Mouse (Mus musculus): Measurements from ENCODE around the gene Tom1l2. TPM values are rescaled to one million over a fixed set of nuclear protein-coding genes. Genes with fewer than 3 reads are reported as not detected.
A peak's percentile ranks its signal among the peaks of the same experiment; 100 is the strongest.

Gene Tom1l2
- polyA plus RNA-seq, 1 experiment from 2014 or later: 61.4 TPM

- WGBS: 52% methylated on average over 3 of the region's 3 CpGs
- Histone ChIP-seq H3K9me3 (no peaks in the 10 kb centered on the region), H3K4me1 (replicated peaks) (peaks cover 32% of the 10 kb centered on the region), H3K27me3 (no peaks in the 10 kb centered on the region), H3K27ac (replicated peaks) (no peak overlapping the region), H3K4me2 (no peak overlapping the region), H3K4me3 (no peak overlapping the region), H3K36me3 (peaks cover 50% of the 10 kb centered on the region), H3K9ac (no peak overlapping the region)
- no peak for ATAC-seq (ENCODE audit: low read depth)
These were observed 97.5 kb downstream of the Tom1l2 start for GRCm38 (mm10) chr11:60255181-60255580.

DNA sequence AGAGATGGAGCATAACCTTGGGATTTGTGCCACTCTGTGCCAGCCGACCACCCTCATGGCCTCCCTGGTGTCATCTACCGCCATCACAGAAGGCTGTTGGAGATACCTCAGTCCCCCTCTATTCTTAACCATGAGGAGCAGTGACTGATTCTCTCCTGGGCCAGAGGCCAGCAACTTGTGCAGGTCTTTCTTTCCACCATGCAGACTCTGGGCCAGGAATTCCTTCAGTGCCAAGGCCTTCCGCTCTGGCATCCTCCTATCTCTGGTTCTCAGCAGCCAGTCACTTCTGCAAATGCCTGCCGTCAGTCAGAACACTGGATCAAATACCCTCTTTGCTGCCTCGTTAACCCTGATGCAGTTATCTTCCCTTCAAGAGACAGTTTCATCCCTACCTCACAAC, 98.4 kb downstream of the Tom1l2 start:
- Histone ChIP-seq H3K27ac (replicated peaks) (no peak overlapping the region; the same call in 1 of the 2 replicates), H3K9me3 (no peaks in the 10 kb centered on the region), H3K9ac (no peak overlapping the region), H3K4me1 (replicated peaks) (peaks cover 32% of the 10 kb centered on the region), H3K4me3 (no peak overlapping the region), H3K27me3 (no peaks in the 10 kb centered on the region), H3K36me3 (peaks cover 53% of the 10 kb centered on the region), H3K4me2 (no peak overlapping the region)
- WGBS: 81% methylated on average over 5 of the region's 5 CpGs
- ATAC-seq (ENCODE audit: low read depth): no peak

DNA sequence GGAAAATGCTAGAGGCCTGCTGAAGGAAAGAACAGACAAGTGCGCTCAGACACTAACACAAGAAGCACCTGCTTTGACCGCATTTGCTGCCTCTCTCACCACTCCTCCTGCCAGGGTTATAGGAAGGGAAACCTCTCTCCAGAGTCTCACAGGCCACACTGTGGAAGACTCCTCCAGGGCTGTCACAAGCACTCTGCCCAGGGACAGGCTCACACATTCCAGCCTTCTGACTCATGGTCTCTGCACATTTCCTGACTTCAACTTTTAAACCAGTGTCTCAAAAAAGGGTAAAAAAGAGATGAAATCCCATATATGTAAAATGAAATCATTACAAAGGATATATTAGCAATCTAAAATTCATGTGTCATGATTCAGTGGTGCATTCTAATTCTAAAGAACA, 99.2 kb downstream of the Tom1l2 start:
- H3K9me3 ChIP-seq: no peaks in the 10 kb centered on the region
- H3K9ac ChIP-seq: no peak overlapping the region
- no peak overlapping the region for H3K4me2 ChIP-seq
- peaks cover 48% of the 10 kb centered on the region for H3K36me3 ChIP-seq
- H3K4me1 ChIP-seq (replicated peaks): peaks cover 38% of the 10 kb centered on the region
- no peaks in the 10 kb centered on the region for H3K27me3 ChIP-seq
- no peak overlapping the region for H3K27ac ChIP-seq (replicated peaks)
- no peak for ATAC-seq (ENCODE audit: low read depth)
- 98% methylated on average over 2 of the region's 2 CpGs for WGBS
- H3K4me3 ChIP-seq: no peak overlapping the region

GRCm38 (mm10) chr11:60250971-60251643, 101.6 kb downstream of the Tom1l2 start:
- Histone ChIP-seq H3K36me3 (peaks cover 33% of the 10 kb centered on the region), H3K27ac (replicated peaks) (no peak overlapping the region), H3K4me2 (no peak overlapping the region), H3K9ac (no peak overlapping the region), H3K9me3 (no peaks in the 10 kb centered on the region), H3K4me3 (no peak overlapping the region), H3K4me1 (replicated peaks) (peaks cover 31% of the 10 kb centered on the region), H3K27me3 (no peaks in the 10 kb centered on the region)
- ATAC-seq (ENCODE audit: low read depth): no peak
- 62% methylated on average over 6 of the region's 6 CpGs for WGBS

GRCm38 (mm10) chr11:60249885-60250284, 102.8 kb downstream of the Tom1l2 start:
- no peak for ATAC-seq (ENCODE audit: low read depth)
- H3K9me3 ChIP-seq: no peaks in the 10 kb centered on the region
- no peak overlapping the region for H3K27ac ChIP-seq (replicated peaks)
- WGBS: 88% methylated on average over 2 of the region's 2 CpGs
- H3K36me3 ChIP-seq: peaks cover 40% of the 10 kb centered on the region
- H3K27me3 ChIP-seq: no peaks in the 10 kb centered on the region
- H3K4me2 ChIP-seq: no peak overlapping the region
- H3K4me1 ChIP-seq (replicated peaks): peaks cover 19% of the 10 kb centered on the region
- no peak overlapping the region for H3K4me3 ChIP-seq
- no peak overlapping the region for H3K9ac ChIP-seq

DNA sequence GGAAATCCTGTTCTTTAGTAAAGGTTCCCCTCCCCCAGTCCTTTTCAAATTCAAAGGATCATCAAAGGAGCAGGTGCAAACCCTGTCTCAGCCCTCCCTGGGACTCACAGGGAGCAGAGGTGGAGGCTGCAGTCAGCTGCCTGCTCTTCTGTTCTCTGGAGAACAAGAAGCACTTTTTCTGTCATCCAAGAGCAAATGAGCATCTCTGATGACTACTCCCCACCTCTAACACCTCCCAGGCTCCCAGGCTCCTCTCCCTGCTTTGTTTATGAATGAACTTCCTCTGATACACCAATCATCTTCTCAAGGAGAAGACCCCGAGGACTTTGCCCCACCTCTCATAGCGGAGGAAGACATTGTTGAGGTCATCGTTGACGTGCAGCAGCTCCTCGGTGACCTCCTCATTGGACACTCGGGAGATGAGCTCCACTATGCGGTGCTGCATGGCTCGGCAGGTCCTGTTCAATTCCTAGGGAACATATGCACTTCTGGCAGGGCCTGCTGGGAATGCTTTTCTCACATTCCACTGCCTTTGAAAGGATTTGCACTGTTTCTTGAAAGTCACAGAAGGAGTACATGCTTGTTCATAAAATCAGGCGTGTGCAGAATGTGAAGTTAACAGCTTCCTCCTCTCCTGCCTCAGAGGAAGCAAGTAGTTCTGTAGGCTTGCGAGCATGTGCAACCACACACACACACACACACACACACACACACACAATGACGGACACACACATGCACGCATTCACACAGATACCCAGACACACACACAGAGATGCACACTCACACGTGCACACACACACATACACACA, 103.9 kb downstream of the Tom1l2 start:
- 38% methylated on average over 13 of the region's 13 CpGs for WGBS
- H3K9me3 ChIP-seq: no peaks in the 10 kb centered on the region

GRCm38 (mm10) chr11:60247753-60248550, 104.8 kb downstream of the Tom1l2 start:
- Histone ChIP-seq H3K9me3 (no peaks in the 10 kb centered on the region), H3K36me3 (peaks cover 44% of the 10 kb centered on the region), H3K27me3 (no peaks in the 10 kb centered on the region), H3K4me2 (no peak overlapping the region), H3K4me3 (no peak overlapping the region), H3K27ac (replicated peaks) (peak overlapping the region; percentile 65), H3K4me1 (replicated peaks) (peaks cover 15% of the 10 kb centered on the region), H3K9ac (no peak overlapping the region)
- 42% methylated on average over 5 of the region's 5 CpGs for WGBS
- no peak for ATAC-seq (ENCODE audit: low read depth)

More for the DNA sequence above, 103.9 kb downstream of the Tom1l2 start:
- ATAC-seq (ENCODE audit: low read depth): no peak
- H3K27me3 ChIP-seq: no peaks in the 10 kb centered on the region
- peak overlapping the region; percentile 65 for H3K27ac ChIP-seq (replicated peaks)
- H3K4me1 ChIP-seq (replicated peaks): peaks cover 15% of the 10 kb centered on the region
- H3K9ac ChIP-seq: peak overlapping the region; percentile 14; the same call in 1 of the 2 replicates
- no peak overlapping the region for H3K4me2 ChIP-seq
- H3K4me3 ChIP-seq: no peak overlapping the region
- peaks cover 44% of the 10 kb centered on the region for H3K36me3 ChIP-seq

GRCm38 (mm10) chr11:60246077-60246476, 106.6 kb downstream of the Tom1l2 start:
- H3K9me3 ChIP-seq: no peaks in the 10 kb centered on the region
- H3K4me3 ChIP-seq: no peak overlapping the region
- no peak overlapping the region for H3K9ac ChIP-seq
- H3K4me2 ChIP-seq: no peak overlapping the region
- H3K4me1 ChIP-seq (replicated peaks): peaks cover 15% of the 10 kb centered on the region
- no peaks in the 10 kb centered on the region for H3K27me3 ChIP-seq
- H3K36me3 ChIP-seq: peaks cover 50% of the 10 kb centered on the region
- H3K27ac ChIP-seq (replicated peaks): no peak overlapping the region
- no peak for ATAC-seq (ENCODE audit: low read depth)

DNA sequence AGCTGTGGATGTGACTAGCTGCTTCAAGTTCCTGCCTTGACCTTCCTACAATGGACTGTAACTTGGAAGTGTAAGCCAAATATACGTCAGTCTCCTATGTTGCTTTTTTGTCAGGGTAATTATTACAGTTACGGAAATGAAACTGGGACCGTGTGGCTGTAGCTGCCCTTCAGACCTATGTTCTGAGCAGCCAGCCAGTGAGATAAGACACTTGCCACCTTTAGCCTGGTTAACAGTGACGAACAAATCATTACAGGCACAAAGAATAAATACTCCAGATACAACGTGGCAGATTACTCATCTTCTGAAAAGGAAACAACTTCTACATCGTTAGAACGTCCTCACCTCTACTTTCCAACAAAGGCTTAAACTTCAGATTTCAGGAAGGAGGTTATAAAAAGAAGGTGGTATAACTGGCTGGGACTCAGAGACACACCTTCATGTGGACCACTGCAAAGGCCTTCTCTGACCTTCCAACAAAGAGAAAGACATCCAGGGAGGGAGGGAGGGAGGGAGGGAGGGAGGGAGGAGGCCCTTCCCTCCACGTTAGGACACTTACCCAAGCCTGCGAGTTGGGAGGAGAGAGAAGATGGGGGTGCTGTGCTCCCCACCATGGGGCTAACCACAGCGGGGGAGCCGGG, 108.1 kb downstream of the Tom1l2 start:
- ATAC-seq (ENCODE audit: low read depth): no peak
- H3K27me3 ChIP-seq: no peaks in the 10 kb centered on the region
- 73% methylated on average over 11 of the region's 11 CpGs for WGBS
- peaks cover 56% of the 10 kb centered on the region for H3K36me3 ChIP-seq
- no peaks in the 10 kb centered on the region for H3K9me3 ChIP-seq
- no peak overlapping the region for H3K4me3 ChIP-seq
- H3K27ac ChIP-seq (replicated peaks): no peak overlapping the region
- H3K4me1 ChIP-seq (replicated peaks): peaks cover 15% of the 10 kb centered on the region
- H3K9ac ChIP-seq: no peak overlapping the region
- no peak overlapping the region for H3K4me2 ChIP-seq

DNA sequence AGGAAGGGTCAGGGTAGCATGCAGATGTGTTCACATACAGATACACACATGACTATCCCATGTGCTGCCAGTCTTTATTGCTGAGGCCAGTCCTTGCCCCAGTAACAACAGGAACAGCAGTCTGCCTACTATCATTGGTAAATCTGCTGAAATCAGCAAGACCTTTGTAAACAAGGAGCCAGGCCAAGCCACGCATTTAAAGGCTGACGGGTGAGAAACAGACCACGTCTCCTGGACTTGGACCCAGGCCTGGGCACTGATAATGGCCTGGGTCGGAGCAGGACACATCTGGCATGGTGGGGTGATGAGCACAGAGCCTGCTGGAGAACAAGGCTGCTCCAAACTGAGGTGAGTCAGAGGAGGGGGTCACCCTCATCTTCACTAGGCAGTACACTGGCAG, 112.2 kb downstream of the Tom1l2 start:
- peaks cover 79% of the 10 kb centered on the region for H3K36me3 ChIP-seq
- no peaks in the 10 kb centered on the region for H3K27me3 ChIP-seq
- H3K9ac ChIP-seq: no peak overlapping the region
- 90% methylated on average over 4 of the region's 4 CpGs for WGBS
- no peak overlapping the region for H3K4me2 ChIP-seq
- H3K27ac ChIP-seq (replicated peaks): no peak overlapping the region
- H3K4me1 ChIP-seq (replicated peaks): no peaks in the 10 kb centered on the region
- no peak for ATAC-seq (ENCODE audit: low read depth)
- H3K9me3 ChIP-seq: no peaks in the 10 kb centered on the region
- no peak overlapping the region for H3K4me3 ChIP-seq

GRCm38 (mm10) chr11:60235351-60235750, 117.4 kb downstream of the Tom1l2 start:
- no peak overlapping the region for H3K4me3 ChIP-seq
- H3K27me3 ChIP-seq: no peaks in the 10 kb centered on the region
- no peak overlapping the region for H3K9ac ChIP-seq
- 60% methylated on average over 5 of the region's 5 CpGs for WGBS
- H3K4me1 ChIP-seq (replicated peaks): peaks cover 21% of the 10 kb centered on the region
- peaks cover 42% of the 10 kb centered on the region for H3K36me3 ChIP-seq
- no peak for ATAC-seq (ENCODE audit: low read depth)
- no peak overlapping the region for H3K4me2 ChIP-seq
- no peak overlapping the region for H3K27ac ChIP-seq (replicated peaks)
- H3K9me3 ChIP-seq: no peaks in the 10 kb centered on the region
